Mouse (Mus musculus): ENCODE measurements around the gene Spta1.

Spta1 gene

GRCm38 (mm10) chr1:174269162-174269561, 96.6 kb downstream of the Spta1 start:
- no peak for DNase-seq

- no peak for DNase-seq
Measured at GRCm38 (mm10) chr1:174270643-174271042, 98.1 kb downstream of the Spta1 start.
